Mouse (Mus musculus) embryonic fibroblast, embryonic 13.5 days (primary cell): ENCODE results near the gene Clec2i. TPM values are rescaled to one million over a fixed set of nuclear protein-coding genes. Genes with fewer than 3 reads are reported as not detected.

Experiments used
- H3K27ac ChIP-seq: 2 replicates; pipeline ENCODE4 v1.5.1; 2012; ENCODE audit warnings: low read length, control low read depth, inconsistent platforms; ENCODE audit not compliant: insufficient read depth
- H3K4me1 ChIP-seq: 2 replicates; pipeline ENCODE4 v1.6.1; 2011; ENCODE audit warnings: low read length; ENCODE audit not compliant: control insufficient read depth, insufficient read depth
- H3K4me3 ChIP-seq: 2 replicates; pipeline ENCODE4 v1.5.1; 2011; ENCODE audit warnings: mild to moderate bottlenecking, control low read depth, low read length; ENCODE audit not compliant: insufficient read depth
- CTCF ChIP-seq: IDR thresholded peaks from 2 replicates; pipeline ENCODE4 v1.5.1; 2011; ENCODE audit warnings: mild to moderate bottlenecking, control low read depth, low read length, moderate library complexity, borderline replicate concordance; ENCODE audit not compliant: insufficient read depth
- POLR2A ChIP-seq: IDR thresholded peaks from 2 replicates; pipeline ENCODE4 v1.6.1; 2011; ENCODE audit warnings: low read depth, mild to moderate bottlenecking, control low read depth, low read length, moderate library complexity
- polyA plus RNA-seq: library from polyadenylated mRNA; stranded (reverse); fragments of >200 nt; gene quantifications from 2 replicates; pipeline ENCODE4 v1.2.4, GENCODE M21; 2011; ENCODE audit warnings: low read depth; ENCODE audit not compliant: missing spikeins, insufficient read length

The Clec2i gene
- polyA plus RNA-seq, 1 experiment: not detected

DNA sequence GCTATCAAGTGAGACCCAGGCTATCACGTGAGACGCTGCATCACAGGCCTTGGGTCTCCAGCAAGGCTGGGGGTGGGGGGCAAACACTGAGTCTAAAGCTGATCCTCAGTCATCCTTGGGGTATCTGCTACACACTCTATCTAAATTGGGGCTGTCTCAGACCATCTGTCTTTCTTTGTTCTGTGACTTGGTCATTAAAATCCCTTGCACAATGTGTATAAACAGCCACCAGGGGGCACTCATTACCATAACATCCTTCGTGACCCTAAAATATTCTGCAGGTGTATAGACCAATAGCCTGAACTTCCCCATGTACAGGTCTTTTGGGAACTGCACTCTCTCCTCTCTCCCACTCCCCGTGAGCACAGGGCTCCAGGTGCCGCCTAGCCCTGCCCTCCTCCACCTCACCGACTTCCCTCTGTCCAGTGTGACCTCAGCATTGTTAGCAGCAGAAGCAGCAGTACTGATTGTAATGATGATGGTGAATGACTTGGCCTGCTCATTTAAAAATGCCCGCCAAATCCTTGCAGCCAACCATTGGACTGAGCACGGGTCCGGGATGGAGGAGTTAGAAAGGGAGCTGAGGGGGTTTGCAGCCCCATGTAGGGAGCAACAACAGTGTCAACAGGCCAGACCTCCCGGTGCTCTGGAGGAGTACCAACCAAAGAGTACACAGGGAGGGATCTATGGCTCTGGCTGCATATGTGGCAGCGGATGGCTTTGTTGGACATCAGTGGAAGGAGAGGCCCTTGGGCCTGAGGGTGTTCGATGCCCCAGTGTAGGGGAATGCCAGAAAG, 33.2 kb upstream of the Clec2i start:
- Histone ChIP-seq H3K4me3 (no peak overlapping the region), H3K4me1 (no peaks in the 10 kb centered on the region), H3K27ac (no peak overlapping the region)
- TF ChIP-seq CTCF: no peak
- TF ChIP-seq POLR2A: no peak

DNA sequence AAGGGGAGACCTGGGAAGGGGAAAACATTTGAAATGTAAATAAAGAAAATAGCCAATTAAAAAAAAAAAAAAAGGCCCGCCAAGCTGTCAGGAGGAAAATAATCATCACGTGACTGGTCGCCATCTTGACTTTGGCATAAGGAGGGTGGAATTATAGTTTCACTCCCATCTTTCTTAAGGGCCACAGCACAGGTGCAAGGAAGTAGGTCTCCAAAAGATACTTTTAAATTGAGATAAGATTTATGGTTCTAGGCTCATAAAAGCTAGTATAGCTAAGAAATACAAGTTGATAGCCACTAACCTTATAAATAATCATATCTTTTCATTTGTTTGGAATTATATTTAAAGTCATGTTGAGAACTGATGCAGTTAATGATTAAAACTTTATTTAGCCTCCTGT, 32.5 kb upstream of the Clec2i start:
- no peak overlapping the region for H3K27ac ChIP-seq
- H3K4me3 ChIP-seq: no peak overlapping the region
- no peaks in the 10 kb centered on the region for H3K4me1 ChIP-seq
- TF ChIP-seq CTCF: no peak

DNA sequence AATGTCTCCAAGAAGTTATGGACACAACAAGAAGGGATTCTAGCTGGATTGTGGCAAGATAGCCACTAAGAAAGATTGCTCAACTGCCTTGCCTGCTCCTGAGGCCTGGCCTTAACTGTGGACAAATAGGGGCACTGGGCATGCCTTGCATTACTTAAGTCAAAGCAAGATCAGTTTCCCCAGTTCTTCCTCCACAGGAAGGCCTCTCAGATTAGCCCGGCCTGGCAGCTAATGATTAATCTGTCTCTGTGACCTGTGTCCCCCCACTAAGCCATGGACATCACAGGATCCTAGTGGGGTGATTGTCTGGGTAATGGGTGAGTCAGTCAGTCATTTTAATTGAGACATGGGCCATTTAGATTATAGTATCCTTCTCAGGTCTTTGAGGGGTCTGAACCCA, 31.9 kb upstream of the Clec2i start:
- TF ChIP-seq POLR2A (no peak), CTCF (no peak)
- Histone ChIP-seq H3K4me1 (no peaks in the 10 kb centered on the region), H3K27ac (no peak overlapping the region), H3K4me3 (no peak overlapping the region)

DNA sequence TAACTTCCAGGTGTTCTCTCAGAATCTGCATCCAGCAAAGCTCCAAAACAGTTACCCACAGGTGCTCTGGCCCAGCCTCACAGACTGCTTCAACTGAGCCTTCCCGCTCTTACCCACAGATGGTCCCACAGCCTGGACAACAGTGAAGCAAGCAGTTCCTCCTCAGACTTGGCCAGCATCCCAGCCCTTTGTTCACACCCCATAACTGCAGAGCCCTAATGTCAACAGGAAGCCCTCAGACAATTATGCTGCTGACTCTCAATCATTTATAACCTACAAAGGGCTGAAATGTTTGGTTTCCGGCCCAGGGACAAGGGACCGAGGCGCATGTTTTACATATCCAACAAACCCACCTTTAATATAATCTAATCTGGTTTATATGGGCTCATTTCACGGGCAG, 31.1 kb upstream of the Clec2i start:
- TF ChIP-seq POLR2A: no peak
- TF ChIP-seq CTCF: no peak
- H3K4me3 ChIP-seq: no peak overlapping the region
- H3K4me1 ChIP-seq: no peaks in the 10 kb centered on the region
- H3K27ac ChIP-seq: no peak overlapping the region

DNA sequence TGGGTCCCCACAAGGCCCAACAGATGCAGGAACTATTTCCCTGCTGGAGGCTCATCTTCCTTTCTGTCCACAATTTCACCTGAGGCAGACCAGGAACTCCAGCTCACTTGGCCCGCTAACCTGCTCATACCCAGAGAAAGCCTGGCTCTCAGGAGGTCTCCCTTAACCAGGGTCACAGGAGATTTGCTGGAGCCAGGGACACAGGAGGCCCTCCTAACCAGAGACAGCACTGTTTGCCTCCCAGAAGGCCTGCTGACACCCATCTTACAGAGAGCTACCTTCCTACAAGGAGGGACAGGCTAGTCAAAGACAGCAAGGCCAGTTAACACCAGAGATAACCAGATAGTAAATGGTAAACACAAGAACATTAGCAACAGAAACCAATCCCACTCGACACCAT, 29.4 kb upstream of the Clec2i start:
- no peak for TF ChIP-seq CTCF
- TF ChIP-seq POLR2A: no peak
- no peaks in the 10 kb centered on the region for H3K4me1 ChIP-seq
- no peak overlapping the region for H3K27ac ChIP-seq
- no peak overlapping the region for H3K4me3 ChIP-seq

DNA sequence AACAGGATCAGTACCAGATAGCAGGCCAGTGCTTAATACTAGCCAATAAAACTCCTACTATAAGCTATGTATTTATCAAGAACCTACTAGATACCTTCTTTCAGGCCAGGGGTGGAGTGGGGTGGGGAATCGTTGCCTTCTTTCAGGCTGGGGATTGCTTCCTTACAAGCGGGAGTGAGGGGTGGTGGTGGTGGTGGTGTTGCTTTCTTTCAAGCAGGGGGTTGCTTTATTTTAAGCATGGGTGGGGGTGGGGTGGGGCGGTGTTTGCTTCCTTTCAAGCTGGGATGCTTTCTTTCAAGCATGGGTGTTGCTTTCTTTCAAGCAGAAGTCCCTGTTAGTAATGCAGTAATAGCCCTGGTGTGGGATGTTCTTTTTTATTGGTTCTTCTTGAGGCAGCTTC, 18.5 kb upstream of the Clec2i start:
- H3K4me3 ChIP-seq: no peak overlapping the region
- no peaks in the 10 kb centered on the region for H3K4me1 ChIP-seq
- no peak for TF ChIP-seq POLR2A
- no peak for TF ChIP-seq CTCF
- H3K27ac ChIP-seq: no peak overlapping the region

DNA sequence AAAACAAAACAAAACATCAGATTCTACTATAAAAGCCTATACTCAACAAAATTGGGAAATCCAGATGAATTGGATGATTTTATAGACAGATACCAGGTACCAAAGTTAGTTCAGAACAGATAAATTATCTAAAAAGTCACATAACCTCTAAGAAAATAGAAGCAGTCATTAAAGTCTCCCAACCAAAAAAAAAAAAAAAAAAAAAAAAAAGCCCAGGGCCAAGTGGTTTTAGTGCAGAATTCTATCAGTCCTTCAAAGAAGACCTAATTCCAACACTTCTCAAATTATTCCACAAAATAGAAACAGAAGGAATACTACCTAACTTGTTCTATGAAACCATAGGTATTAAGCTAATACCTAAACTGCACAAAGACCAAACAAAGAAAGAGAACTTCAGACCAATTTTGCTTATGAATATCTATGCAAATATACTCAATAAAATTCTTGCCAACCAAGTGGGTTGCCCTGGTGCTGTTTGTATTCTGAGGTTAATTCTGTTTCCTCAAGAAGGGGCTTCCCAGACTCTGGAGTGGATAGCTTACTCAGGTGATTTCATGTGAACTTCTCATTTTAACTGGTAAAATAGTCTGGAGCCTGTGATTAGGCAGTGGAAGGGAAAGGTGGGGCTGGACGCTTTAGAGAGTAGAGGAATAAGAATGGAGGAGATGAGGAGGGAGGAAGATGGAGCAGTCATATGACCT, 15.3 kb upstream of the Clec2i start:
- no peaks in the 10 kb centered on the region for H3K4me1 ChIP-seq
- no peak overlapping the region for H3K4me3 ChIP-seq
- TF ChIP-seq POLR2A (no peak), CTCF (no peak)
- no peak overlapping the region for H3K27ac ChIP-seq

DNA sequence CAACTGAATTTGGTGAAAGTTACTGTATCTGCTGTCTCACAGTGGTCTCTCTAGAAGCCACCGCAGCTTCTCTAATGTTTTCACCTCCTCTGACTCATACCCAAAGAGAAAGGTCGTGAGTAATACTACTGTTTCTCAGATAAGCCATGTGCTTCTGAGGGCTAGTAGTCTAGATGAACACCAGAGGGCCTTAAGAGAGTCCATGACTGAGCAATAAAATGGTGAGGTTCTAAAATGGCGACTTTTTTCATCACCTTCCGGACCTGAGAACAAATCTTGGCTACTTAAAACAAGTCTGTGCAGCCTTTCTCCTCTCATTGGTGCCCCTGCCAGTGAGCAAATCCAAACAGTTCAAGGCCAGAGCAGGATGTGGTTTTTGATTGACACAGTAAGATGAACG, 1.4 kb downstream of the Clec2i start:
- no peak for TF ChIP-seq CTCF
- TF ChIP-seq POLR2A: no peak
- Histone ChIP-seq H3K4me3 (no peak overlapping the region), H3K4me1 (no peaks in the 10 kb centered on the region), H3K27ac (no peak overlapping the region)

DNA sequence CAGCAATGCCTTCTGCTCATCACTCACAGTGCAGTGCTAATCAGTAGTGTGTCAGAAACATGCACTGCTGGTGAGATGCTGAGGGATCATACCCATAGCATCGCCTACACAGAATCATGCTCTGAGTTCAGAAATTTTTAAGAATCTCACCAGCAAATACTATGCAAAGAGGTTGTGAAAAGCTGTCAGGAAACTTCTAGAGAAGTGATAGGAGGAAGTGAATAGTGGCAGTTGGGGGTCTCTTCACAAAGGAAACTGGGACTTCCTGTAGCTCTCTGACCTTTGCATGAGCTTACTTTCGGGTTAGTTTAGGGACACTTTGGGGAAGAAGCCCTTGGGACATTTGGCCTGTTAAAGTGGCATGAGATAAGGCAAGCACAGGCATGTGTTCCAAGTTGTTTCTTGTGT, 3.6 kb downstream of the Clec2i start, which contains the start of gene BC035044:
Gene BC035044, minus strand, starts transcription at position 179 of the 408 bp plus-strand sequence.
- TF ChIP-seq CTCF (no peak), POLR2A (no peak)
- Histone ChIP-seq H3K4me1 (no peaks in the 10 kb centered on the region), H3K4me3 (no peak within 1 kb of the TSS), H3K27ac (no peak within 1 kb of the TSS)

DNA sequence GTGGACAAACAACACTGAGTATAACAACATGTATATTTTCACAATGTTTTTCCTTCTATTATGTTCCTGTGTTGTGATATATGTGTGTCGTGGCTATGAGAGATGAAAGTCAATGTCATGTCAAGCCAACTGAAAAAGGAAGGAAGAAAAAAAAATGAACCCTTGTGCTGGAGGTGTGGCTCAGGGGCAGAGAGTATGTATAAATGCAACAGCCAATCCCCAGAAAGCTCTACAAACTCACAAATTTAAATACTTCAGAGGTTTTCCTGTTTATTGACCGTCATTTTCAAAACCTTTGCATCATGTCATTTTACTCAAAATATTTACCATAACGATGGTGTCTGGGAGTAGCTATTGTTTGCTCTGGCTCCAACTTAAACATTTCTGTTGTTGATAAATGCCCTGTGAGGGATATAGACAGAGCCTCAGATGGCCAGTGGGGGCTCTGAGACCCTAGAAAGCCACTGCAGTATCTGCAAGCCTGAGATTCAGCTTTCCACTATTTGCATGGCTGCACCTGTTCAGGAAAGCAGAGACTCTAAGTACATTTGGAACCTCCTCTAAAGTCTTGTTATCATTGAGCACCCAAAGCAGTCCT, 8.1 kb downstream of the Clec2i start:
- H3K4me1 ChIP-seq: no peaks in the 10 kb centered on the region
- no peak overlapping the region for H3K27ac ChIP-seq
- no peak overlapping the region for H3K4me3 ChIP-seq
- TF ChIP-seq POLR2A (no peak), CTCF (no peak)
